Mouse (Mus musculus) bone marrow, adult 2 months (tissue): Measurements from ENCODE around the gene Slc25a25.
"Not testable (repeated sequence)": the region's sequence is repeated elsewhere in the genome, so short reads cannot be mapped to it uniquely, and the experiment has no call there.

Experiments used
- CTCF ChIP-seq: fragments of 200-500 bp; IDR thresholded peaks from 2 replicates; pipeline ENCODE4 v1.5.1; 2011; ENCODE audit warnings: low read length, control low read depth; ENCODE audit not compliant: control insufficient read depth, insufficient read depth
- POLR2A ChIP-seq: fragments of 200-500 bp; IDR thresholded peaks from 2 replicates; pipeline ENCODE4 v1.6.1; 2011; ENCODE audit warnings: low read depth, mild to moderate bottlenecking, control low read depth, low read length, borderline replicate concordance; ENCODE audit not compliant: control insufficient read depth

DNA sequence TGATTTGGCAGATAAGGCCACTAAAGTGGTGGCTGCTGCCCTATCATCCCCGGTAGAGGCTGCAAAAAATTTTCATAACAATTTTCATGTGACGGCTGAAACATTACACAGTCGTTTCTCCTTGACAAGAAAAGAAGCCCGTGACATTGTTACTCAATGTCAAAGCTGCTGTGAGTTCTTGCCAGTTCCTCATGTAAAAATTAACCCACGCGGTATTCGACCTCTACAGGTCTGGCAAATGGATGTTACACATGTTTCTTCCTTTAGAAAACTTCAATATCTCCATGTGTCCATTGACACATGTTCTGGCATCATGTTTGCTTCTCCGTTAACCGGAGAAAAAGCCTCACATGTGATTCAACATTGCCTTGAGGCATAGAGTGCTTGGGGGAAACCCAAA lies 24.1 kb upstream of the Slc25a25 start:
- TF ChIP-seq CTCF, POLR2A: not testable (repeated sequence)
